Mouse (Mus musculus) lung, adult 2 months (tissue): ENCODE measurements around the gene Prkar1a. TPM values are rescaled to one million over a fixed set of nuclear protein-coding genes. Genes with fewer than 3 reads are reported as not detected.

Experiments used
- DNase-seq: peaks from one replicate; pipeline ENCODE4 v3.0.0; 2022
- H3K4me1 ChIP-seq: fragments of 200-500 bp; 2 replicates; pipeline ENCODE4 v1.6.1; 2011; ENCODE audit warnings: low read length; ENCODE audit not compliant: control insufficient read depth, insufficient read depth
- H3K4me3 ChIP-seq: fragments of 200-500 bp; replicated peaks from 2 replicates; pipeline ENCODE3; 2011; ENCODE audit warnings: low read depth, mild to moderate bottlenecking, control low read depth, low read length; ENCODE audit errors: extremely low read depth
- CTCF ChIP-seq: fragments of 200-500 bp; IDR thresholded peaks from 2 replicates; pipeline ENCODE4 v1.5.1; 2011; ENCODE audit warnings: mild to moderate bottlenecking, low read length, control low read depth; ENCODE audit not compliant: insufficient read depth
- POLR2A ChIP-seq: fragments of 200-500 bp; IDR thresholded peaks from 2 replicates; pipeline ENCODE4 v1.6.1; 2011; ENCODE audit warnings: low read depth, mild to moderate bottlenecking, control low read depth, low read length, borderline replicate concordance; ENCODE audit errors: extremely low read depth
- WGBS: fragments of 180-500 bp; shearing (Covaris S2); methylation state at CpG from one replicate; pipeline ENCODE4 v1.1.7; 2018; 5-methylcytosine and 5-hydroxymethylcytosine counted together
- polyA plus RNA-seq: library from polyadenylated mRNA; depleted of rRNA; stranded (reverse); fragments of >200 nt; gene quantifications from 2 replicates; pipeline ENCODE4 v1.2.3, GENCODE M21; 2012

Gene Prkar1a
- polyA plus RNA-seq, 1 experiment = 128 TPM

GRCm38 (mm10) chr11:109664293-109664692, 15.1 kb downstream of the Prkar1a start:
- peaks cover 3% of the 10 kb centered on the region; the same call in 1 of the 2 replicates for H3K4me1 ChIP-seq
- H3K4me3 ChIP-seq = no peak overlapping the region
- no peak for TF ChIP-seq CTCF
- no peak for TF ChIP-seq POLR2A
- 68% methylated on average over 13 of the region's 13 CpGs for WGBS
- DNase-seq = no peak

GRCm38 (mm10) chr11:109665424-109665823, 16.2 kb downstream of the Prkar1a start:
- WGBS = 80% methylated on average over 6 of the region's 6 CpGs

GRCm38 (mm10) chr11:109666411-109666810, 17.2 kb downstream of the Prkar1a start:
- no peak overlapping the region for H3K4me3 ChIP-seq
- TF ChIP-seq CTCF = no peak
- no peak for TF ChIP-seq POLR2A
- H3K4me1 ChIP-seq = peaks cover 8% of the 10 kb centered on the region
- WGBS = 80% methylated on average over 13 of the region's 13 CpGs
- no peak for DNase-seq

More at GRCm38 (mm10) chr11:109665424-109665823, 16.2 kb downstream of the Prkar1a start:
- Histone ChIP-seq H3K4me3 (no peak overlapping the region), H3K4me1 (peaks cover 5% of the 10 kb centered on the region)
- no peak for DNase-seq
- TF ChIP-seq CTCF = no peak
- no peak for TF ChIP-seq POLR2A

GRCm38 (mm10) chr11:109667371-109667770, 18.2 kb downstream of the Prkar1a start:
- no peak for DNase-seq
- no peak overlapping the region for H3K4me3 ChIP-seq
- WGBS = 89% methylated on average over 19 of the region's 19 CpGs
- TF ChIP-seq POLR2A (no peak), CTCF (no peak)
- peaks cover 8% of the 10 kb centered on the region for H3K4me1 ChIP-seq

- DNase-seq = no peak
- 68% methylated on average over 8 of the region's 8 CpGs for WGBS
- H3K4me3 ChIP-seq = no peak overlapping the region
- H3K4me1 ChIP-seq = peaks cover 8% of the 10 kb centered on the region
- TF ChIP-seq CTCF (no peak), POLR2A (no peak)
Observed at GRCm38 (mm10) chr11:109668115-109668725, 19.0 kb downstream of the Prkar1a start.

GRCm38 (mm10) chr11:109669149-109669708, 20.0 kb downstream of the Prkar1a start:
- WGBS = 68% methylated on average over 8 of the region's 8 CpGs
- Histone ChIP-seq H3K4me3 (no peak overlapping the region), H3K4me1 (peaks cover 7% of the 10 kb centered on the region)
- DNase-seq = no peak
- no peak for TF ChIP-seq POLR2A
- TF ChIP-seq CTCF = no peak

- DNase-seq = no peak
- 0 out of 2 replicates have a peak, but pooled peaks have one; percentile 9 for TF ChIP-seq POLR2A
- TF ChIP-seq CTCF = 0 out of 2 replicates have a peak, but pooled peaks have one; percentile 11
Observed at GRCm38 (mm10) chr11:109670026-109670916, 21.1 kb downstream of the Prkar1a start.

GRCm38 (mm10) chr11:109671136-109672020, 22.2 kb downstream of the Prkar1a start:
- H3K4me3 ChIP-seq = no peak overlapping the region
- 63% methylated on average over 6 of the region's 6 CpGs for WGBS
- no peak for TF ChIP-seq CTCF
- TF ChIP-seq POLR2A = no peak
- peaks cover 6% of the 10 kb centered on the region for H3K4me1 ChIP-seq
- no peak for DNase-seq

More at GRCm38 (mm10) chr11:109670026-109670916, 21.1 kb downstream of the Prkar1a start:
- no peak overlapping the region for H3K4me3 ChIP-seq
- peaks cover 6% of the 10 kb centered on the region for H3K4me1 ChIP-seq
- WGBS = 40% methylated on average over 14 of the region's 14 CpGs

- no peak for TF ChIP-seq CTCF
- no peak for TF ChIP-seq POLR2A
- H3K4me1 ChIP-seq = peaks cover 6% of the 10 kb centered on the region
- DNase-seq = no peak
- WGBS = 77% methylated on average over 5 of the region's 5 CpGs
- no peak overlapping the region for H3K4me3 ChIP-seq
Observed at GRCm38 (mm10) chr11:109672021-109672324, 22.8 kb downstream of the Prkar1a start.
